ENCODE assay signal across 27 mouse cellular contexts in genomic region chr12:41351275-41351674, GRCm38 (mm10).
A peak's percentile ranks its signal among the peaks of the same experiment; 100 is the strongest.
DNase-seq lines count a peak whose midpoint lies in the region; ATAC-seq and TF ChIP-seq lines count a peak whose summit lies in the region.
"Had no signal": no experiment of that assay in that cellular context is flagged by ENCODE, and none has a peak within 500 bp of the region (broad histone marks: within the 10 kb centered on the region; RNA-seq: fewer than 3 reads in every experiment).

No protein-coding gene starts in this region.

- H3K9me3 ChIP-seq in lung, embryonic 16.5 days (ENCODE audit: control insufficient read depth, low read length) = no peaks in the 10 kb centered on the region
- H3K9me3 ChIP-seq in midbrain, postnatal 0 days (ENCODE audit: low read length) = no peaks in the 10 kb centered on the region
- no peaks in the 10 kb centered on the region for H3K9me3 ChIP-seq in midbrain, embryonic 13.5 days
- H3K9me3 ChIP-seq in forebrain, embryonic 13.5 days (replicated peaks) = no peaks in the 10 kb centered on the region
- H3K9me3 ChIP-seq: embryonic facial prominence, embryonic 12.5 days; heart, embryonic 13.5 days; midbrain, embryonic 12.5 days; neural tube, embryonic 12.5 days had no signal

- no peak for TF ChIP-seq CTCF in midbrain, postnatal 0 days (IDR thresholded peaks at IDR 0.05)

- H3K27me3 ChIP-seq in lung, embryonic 16.5 days (ENCODE audit: control insufficient read depth, insufficient read depth, low read depth, low read length) = no peaks in the 10 kb centered on the region
- H3K27me3 ChIP-seq in midbrain, postnatal 0 days (ENCODE audit: insufficient read depth, low read length) = no peaks in the 10 kb centered on the region
- no peaks in the 10 kb centered on the region for H3K27me3 ChIP-seq in midbrain, embryonic 13.5 days
- no peaks in the 10 kb centered on the region for H3K27me3 ChIP-seq in forebrain, embryonic 13.5 days
- H3K27me3 ChIP-seq: embryonic facial prominence, embryonic 12.5 days; heart, embryonic 13.5 days; midbrain, embryonic 12.5 days; neural tube, embryonic 12.5 days had no signal

- peak; percentile 34 for ATAC-seq in lung, embryonic 16.5 days (ENCODE audit: low read depth)
- ATAC-seq in midbrain, postnatal 0 days (ENCODE audit: low FRiP score) = no peak
- ATAC-seq in midbrain, embryonic 13.5 days = no peak
- ATAC-seq in forebrain, embryonic 13.5 days = peak; percentile 83
- ATAC-seq: intestine, embryonic 16.5 days had no signal

- H3K36me3 ChIP-seq in lung, embryonic 16.5 days (ENCODE audit: control insufficient read depth, insufficient read depth, low read length) = no peaks in the 10 kb centered on the region
- no peaks in the 10 kb centered on the region for H3K36me3 ChIP-seq in midbrain, postnatal 0 days (ENCODE audit: insufficient read depth, low read length)
- no peaks in the 10 kb centered on the region for H3K36me3 ChIP-seq in midbrain, embryonic 13.5 days
- no peaks in the 10 kb centered on the region for H3K36me3 ChIP-seq in forebrain, embryonic 13.5 days (ENCODE audit: poor library complexity, severe bottlenecking)
- H3K36me3 ChIP-seq: embryonic facial prominence, embryonic 12.5 days; heart, embryonic 13.5 days; midbrain, embryonic 12.5 days; neural tube, embryonic 12.5 days had no signal

- H3K4me1 ChIP-seq in lung, embryonic 16.5 days (replicated peaks; ENCODE audit: control insufficient read depth, insufficient read depth, low read length) = no peaks in the 10 kb centered on the region
- H3K4me1 ChIP-seq in midbrain, postnatal 0 days (ENCODE audit: insufficient read depth, low read length) = no peaks in the 10 kb centered on the region
- H3K4me1 ChIP-seq in midbrain, embryonic 13.5 days (replicated peaks) = 0 out of 2 replicates have a peak, but pooled peaks cover 2% of the 10 kb centered on the region
- no peaks in the 10 kb centered on the region for H3K4me1 ChIP-seq in forebrain, embryonic 13.5 days
- H3K4me1 ChIP-seq: embryonic facial prominence, embryonic 12.5 days; midbrain, embryonic 12.5 days; neural tube, embryonic 12.5 days had no signal

- no peak overlapping the region for H3K27ac ChIP-seq in lung, embryonic 16.5 days (ENCODE audit: low read length)
- H3K27ac ChIP-seq in midbrain, postnatal 0 days (ENCODE audit: low read depth, low read length) = no peak overlapping the region
- no peak overlapping the region for H3K27ac ChIP-seq in midbrain, embryonic 13.5 days
- no peak overlapping the region for H3K27ac ChIP-seq in forebrain, embryonic 13.5 days
- H3K27ac ChIP-seq: embryonic facial prominence, embryonic 12.5 days; heart, embryonic 13.5 days; liver, embryonic 14.5 days; midbrain, embryonic 12.5 days; neural tube, embryonic 12.5 days had no signal

- no peak overlapping the region for H3K9ac ChIP-seq in lung, embryonic 16.5 days (ENCODE audit: low read length)
- H3K9ac ChIP-seq in midbrain, postnatal 0 days (replicated peaks; ENCODE audit: low read length, poor library complexity, severe bottlenecking) = no peak overlapping the region
- no peak overlapping the region for H3K9ac ChIP-seq in midbrain, embryonic 13.5 days (replicated peaks)
- no peak overlapping the region for H3K9ac ChIP-seq in forebrain, embryonic 13.5 days
- H3K9ac ChIP-seq: embryonic facial prominence, embryonic 12.5 days; heart, embryonic 13.5 days; liver, embryonic 14.5 days; midbrain, embryonic 12.5 days; neural tube, embryonic 12.5 days had no signal

- no peak overlapping the region for H3K4me3 ChIP-seq in lung, embryonic 16.5 days (ENCODE audit: low read length)
- no peak overlapping the region for H3K4me3 ChIP-seq in midbrain, postnatal 0 days (ENCODE audit: low read depth, low read length)
- H3K4me3 ChIP-seq in midbrain, embryonic 13.5 days (replicated peaks) = no peak overlapping the region
- no peak overlapping the region for H3K4me3 ChIP-seq in forebrain, embryonic 13.5 days
- H3K4me3 ChIP-seq: embryonic facial prominence, embryonic 12.5 days; heart, embryonic 13.5 days; midbrain, embryonic 12.5 days; myocyte; neural tube, embryonic 12.5 days had no signal

- WGBS in lung, embryonic 16.5 days = 8% methylated on average over 2 of the region's 2 CpGs
- 64% methylated on average over 2 of the region's 2 CpGs for WGBS in midbrain, postnatal 0 days
- WGBS in midbrain, embryonic 13.5 days = 53% methylated on average over 2 of the region's 2 CpGs
- 24% methylated on average over 2 of the region's 2 CpGs for WGBS in forebrain, embryonic 13.5 days

- no peak overlapping the region for H3K4me2 ChIP-seq in lung, embryonic 16.5 days (ENCODE audit: low read depth, low read length)
- H3K4me2 ChIP-seq in midbrain, postnatal 0 days (ENCODE audit: low read depth, low read length, poor library complexity, severe bottlenecking) = no peak overlapping the region
- H3K4me2 ChIP-seq in midbrain, embryonic 13.5 days (replicated peaks) = no peak overlapping the region
- no peak overlapping the region for H3K4me2 ChIP-seq in forebrain, embryonic 13.5 days
- H3K4me2 ChIP-seq: embryonic facial prominence, embryonic 12.5 days; heart, embryonic 13.5 days; midbrain, embryonic 12.5 days; neural tube, embryonic 12.5 days had no signal

- DNase-seq in lung, postnatal 10 days = no peak
- DNase-seq in midbrain, postnatal 0 days (ENCODE audit: low spot score) = peak; percentile 4
- DNase-seq in cerebellum, postnatal 14 days = no peak
- DNase-seq in ovary, postnatal 10 days (ENCODE audit: low spot score) = no peak
- DNase-seq: adrenal gland, adult 8-10 months; B cell, adult 2 months; cerebellum, adult 11 months; cerebellum, adult 9-10 months; embryo, embryonic 11 days; heart, postnatal 10 days; kidney, adult 9 months; kidney, postnatal 10 days; layer of hippocampus, adult 9-11 months; liver; lung, postnatal 14 days; thymus, adult 2 months; thymus, postnatal 4 days had no signal

Comparison
In these comparisons a context has a peak if more than half of its experiments do, and no peak if none do; other contexts are left out.
1. ATAC-seq: peak in lung, embryonic 16.5 days (single experiment) and forebrain, embryonic 13.5 days (single experiment); none in midbrain, postnatal 0 days (single experiment) and midbrain, embryonic 13.5 days (single experiment).